Mouse (Mus musculus): ENCODE results near the gene Lgals3bp. TPM values are rescaled to one million over a fixed set of nuclear protein-coding genes. Genes with fewer than 3 reads are reported as not detected.

Gene Lgals3bp
- total RNA-seq, 2 experiments from 2014 or later = 17.1 to 17.3 TPM

- DNase-seq = no peak
Observed at GRCm38 (mm10) chr11:118362501-118362900, 39.4 kb downstream of the Lgals3bp start.

GRCm38 (mm10) chr11:118360907-118361341 is 41.0 kb downstream of the Lgals3bp start:
- no peak for DNase-seq

- DNase-seq = no peak
Observed at GRCm38 (mm10) chr11:118360491-118360890, 41.4 kb downstream of the Lgals3bp start.

- no peak for DNase-seq
Observed at GRCm38 (mm10) chr11:118355640-118356039, 46.3 kb downstream of the Lgals3bp start, which contains the start of gene Timp2. Timp2 (minus strand) TSS chr11:118355740.

- peak; percentile 83 to 87 for DNase-seq
Observed at GRCm38 (mm10) chr11:118355205-118355604, 46.7 kb downstream of the Lgals3bp start.

- DNase-seq = peak in 1 of 2 experiments; percentile 31
Observed at GRCm38 (mm10) chr11:118354636-118355191, 47.2 kb downstream of the Lgals3bp start.

GRCm38 (mm10) chr11:118349494-118349893 is 52.4 kb downstream of the Lgals3bp start:
- DNase-seq = no peak

GRCm38 (mm10) chr11:118348877-118349276 is 53.0 kb downstream of the Lgals3bp start:
- no peak for DNase-seq

GRCm38 (mm10) chr11:118348419-118348818 is 53.5 kb downstream of the Lgals3bp start:
- DNase-seq = no peak

GRCm38 (mm10) chr11:118347911-118348310 is 54.0 kb downstream of the Lgals3bp start:
- no peak for DNase-seq

- no peak for DNase-seq
Observed at GRCm38 (mm10) chr11:118347391-118347790, 54.5 kb downstream of the Lgals3bp start.

GRCm38 (mm10) chr11:118346395-118347096 is 55.3 kb downstream of the Lgals3bp start:
- no peak for DNase-seq

- peak in 1 of 2 experiments; percentile 17 for DNase-seq
Observed at GRCm38 (mm10) chr11:118345693-118346092, 56.2 kb downstream of the Lgals3bp start.

- no peak for DNase-seq
Observed at GRCm38 (mm10) chr11:118343629-118344028, 58.3 kb downstream of the Lgals3bp start.

Other genes starting within 250 kb of the Lgals3bp start
- 100 to 1,000 TPM in 1 of 2 experiments, 10 to 100 TPM in 1; 84.3 to 103 TPM for gene Cyth1, start 153.5 kb downstream of the Lgals3bp start, total RNA-seq (2021)
- gene Usp36, start 111.8 kb downstream of the Lgals3bp start, total RNA-seq (2021) = 10 to 100 TPM; 22.5 to 25.5 TPM
- 1 to 10 TPM; 1.2 to 1.4 TPM for gene Cep295nl, start 59.6 kb downstream of the Lgals3bp start, total RNA-seq (2021)
- gene Timp2, start 46.4 kb downstream of the Lgals3bp start, total RNA-seq (2021) = 100 to 1,000 TPM; 187 to 191 TPM
- 10 to 100 TPM; 39.9 TPM for gene Cant1, start 17.0 kb upstream of the Lgals3bp start, total RNA-seq (2021)
- 1 to 10 TPM; 2.2 to 2.7 TPM for gene C1qtnf1, start 26.1 kb upstream of the Lgals3bp start, total RNA-seq (2021)
- 10 to 100 TPM; 15.2 to 15.5 TPM for gene Engase, start 74.7 kb upstream of the Lgals3bp start, total RNA-seq (2021)